Mouse (Mus musculus): ENCODE data around the gene Vmn1r209. TPM values are rescaled to one million over a fixed set of nuclear protein-coding genes. Genes with fewer than 3 reads are reported as not detected.
"Not testable (repeated sequence)": the region's sequence is repeated elsewhere in the genome, so short reads cannot be mapped to it uniquely, and the experiment has no call there.

Vmn1r209 gene
- not detected in 2 replicates for total RNA-seq (2017)

- ATAC-seq (ENCODE audit: extremely low read depth, insufficient number of reproducible peaks, low FRiP score, poor library complexity, severe bottlenecking): not testable (repeated sequence)
Observed at GRCm38 (mm10) chr13:22809582-22809981, at the start of gene Vmn1r209. TSS of gene Vmn1r209 (minus strand) at chr13:22809682.

GRCm38 (mm10) chr13:22857461-22857860, 48.0 kb upstream of the Vmn1r209 start, which contains the start of gene Vmn1r211:
TSS of gene Vmn1r211 (minus strand) at chr13:22857561.
- ATAC-seq (ENCODE audit: extremely low read depth, insufficient number of reproducible peaks, low FRiP score, poor library complexity, severe bottlenecking): no peak

DNA sequence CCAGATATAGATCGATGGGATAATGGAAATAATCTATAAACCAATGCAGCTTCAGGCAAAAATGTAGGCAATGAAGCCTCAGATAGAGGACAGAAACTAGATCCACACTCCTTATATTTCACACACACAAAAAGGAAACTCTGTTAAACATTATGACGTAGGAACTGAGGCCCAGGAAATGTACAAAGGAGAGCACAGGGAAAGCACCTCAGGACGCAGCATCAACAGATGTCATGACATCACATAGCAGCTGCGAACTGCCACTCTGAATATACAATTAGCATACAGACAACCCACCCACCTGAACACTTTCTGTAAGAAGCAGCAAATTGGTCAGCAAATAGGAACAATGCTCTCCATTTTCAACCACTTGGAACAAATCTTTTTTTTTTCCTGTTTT, 45.3 kb upstream of the Vmn1r209 start:
- no peak for ATAC-seq (ENCODE audit: extremely low read depth, insufficient number of reproducible peaks, low FRiP score, poor library complexity, severe bottlenecking)

DNA sequence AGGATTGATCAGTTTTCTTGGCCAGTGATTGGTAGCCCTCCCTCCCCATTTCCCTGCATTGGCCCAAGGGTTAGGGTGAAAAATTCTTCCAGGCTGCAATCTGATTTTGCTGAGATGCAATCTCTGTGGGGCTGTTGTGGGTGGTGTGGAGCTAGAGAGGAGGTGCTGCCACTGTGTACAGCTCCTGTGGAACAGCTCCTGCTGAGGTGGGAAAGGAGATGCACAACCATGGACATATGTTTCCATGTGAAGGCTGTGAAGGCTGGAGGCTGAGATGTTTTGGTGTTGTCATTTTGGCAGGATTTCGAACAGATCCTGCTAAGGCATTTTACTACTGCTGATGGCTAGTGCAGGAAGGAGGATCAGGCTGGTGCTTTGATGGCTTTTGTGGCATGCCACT, 37.3 kb upstream of the Vmn1r209 start:
- no peak for ATAC-seq (ENCODE audit: extremely low read depth, insufficient number of reproducible peaks, low FRiP score, poor library complexity, severe bottlenecking)

- ATAC-seq (ENCODE audit: extremely low read depth, insufficient number of reproducible peaks, low FRiP score, poor library complexity, severe bottlenecking): not testable (repeated sequence)
Observed at GRCm38 (mm10) chr13:22844304-22844703, 34.8 kb upstream of the Vmn1r209 start.

DNA sequence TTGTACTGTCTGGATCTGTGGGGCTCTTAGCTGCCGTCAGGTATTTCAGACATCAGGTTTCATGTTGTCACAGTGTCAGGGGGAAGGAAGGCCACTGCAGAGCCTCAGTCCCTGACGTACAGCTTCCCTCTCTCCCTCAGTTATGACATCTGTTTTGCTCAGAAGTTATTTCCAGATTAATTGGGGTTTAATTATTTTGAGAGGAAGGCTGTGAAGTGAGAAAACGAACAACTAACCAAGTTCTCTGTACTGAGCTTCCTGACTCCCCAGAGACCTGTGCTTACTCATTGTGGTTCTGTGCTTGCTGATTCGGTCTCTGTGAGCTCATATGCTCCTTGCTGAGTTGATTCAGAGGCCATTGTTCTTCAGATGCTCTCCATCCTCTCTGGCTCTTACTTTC, 21.8 kb upstream of the Vmn1r209 start, which contains the start of gene Vmn1r210:
Gene Vmn1r210, minus strand, starts transcription at position 101 of the 400 bp plus-strand sequence.
- ATAC-seq (ENCODE audit: extremely low read depth, insufficient number of reproducible peaks, low FRiP score, poor library complexity, severe bottlenecking): no peak

- not testable (repeated sequence) for ATAC-seq (ENCODE audit: extremely low read depth, insufficient number of reproducible peaks, low FRiP score, poor library complexity, severe bottlenecking)
Observed at GRCm38 (mm10) chr13:22829395-22829794, 19.9 kb upstream of the Vmn1r209 start.

GRCm38 (mm10) chr13:22821601-22822000, 12.1 kb upstream of the Vmn1r209 start:
- not testable (repeated sequence) for ATAC-seq (ENCODE audit: extremely low read depth, insufficient number of reproducible peaks, low FRiP score, poor library complexity, severe bottlenecking)

DNA sequence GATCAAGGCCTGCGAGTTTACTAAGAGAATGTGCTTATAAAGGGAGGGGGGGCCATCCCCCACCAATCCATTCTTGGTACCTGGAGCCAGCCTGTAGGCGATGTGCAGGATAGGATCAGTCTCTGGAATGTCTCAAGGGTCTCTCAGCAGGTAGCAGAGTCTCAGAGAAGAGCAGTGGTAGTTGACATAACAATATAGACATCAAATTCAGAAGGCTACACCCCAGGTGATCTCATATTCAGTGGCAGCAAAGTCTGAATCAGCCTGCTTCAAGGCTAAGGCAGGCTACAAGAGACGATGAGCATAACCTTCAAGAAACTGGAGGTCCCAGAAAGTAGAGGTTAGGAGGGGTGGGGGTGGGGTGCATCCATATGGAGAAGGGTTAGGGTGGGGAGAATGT, 21.4 kb downstream of the Vmn1r209 start:
- ATAC-seq (ENCODE audit: extremely low read depth, insufficient number of reproducible peaks, low FRiP score, poor library complexity, severe bottlenecking): not testable (repeated sequence)

DNA sequence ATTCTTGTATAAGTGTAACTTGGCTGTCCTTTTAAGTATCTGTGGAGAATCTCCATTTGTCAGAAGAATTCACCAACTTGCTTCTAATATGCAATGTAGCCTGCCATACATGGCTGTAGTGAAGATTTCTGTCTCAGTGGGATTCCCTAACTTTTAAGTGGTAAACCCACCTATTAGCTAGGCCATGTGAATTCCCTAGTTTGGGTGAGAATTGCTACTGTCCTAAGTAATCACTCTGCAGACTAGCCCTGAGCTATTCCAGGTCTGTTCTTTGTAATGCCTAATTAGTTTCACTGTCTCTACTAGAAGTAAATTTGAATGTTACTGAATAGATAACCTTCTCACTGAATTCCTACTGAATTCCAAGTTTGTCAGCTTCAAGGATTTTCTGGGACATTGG, 25.3 kb downstream of the Vmn1r209 start:
- ATAC-seq (ENCODE audit: extremely low read depth, insufficient number of reproducible peaks, low FRiP score, poor library complexity, severe bottlenecking): not testable (repeated sequence)

DNA sequence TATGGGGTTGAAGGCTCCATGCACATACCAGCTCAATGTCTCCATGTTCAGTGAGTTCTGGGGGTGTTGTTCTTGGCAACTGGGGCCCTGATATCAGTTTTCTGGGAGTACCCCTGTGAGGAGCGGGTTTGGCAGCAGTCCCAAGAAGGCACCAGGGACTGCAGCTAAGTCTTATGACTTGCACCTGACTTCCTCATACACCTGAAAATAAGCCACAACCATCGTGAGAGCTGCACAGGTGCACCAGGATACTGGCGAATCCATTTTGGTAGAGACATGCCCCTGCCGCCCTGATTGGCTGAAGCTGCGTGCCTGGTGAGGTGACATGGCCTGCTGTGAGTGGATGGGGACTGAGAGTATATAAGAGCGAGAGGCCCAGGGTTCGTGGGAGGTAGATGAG, 32.2 kb downstream of the Vmn1r209 start, which contains the start of gene Vmn1r208:
Gene Vmn1r208, minus strand, starts transcription at position 101 of the 400 bp plus-strand sequence.
- ATAC-seq (ENCODE audit: extremely low read depth, insufficient number of reproducible peaks, low FRiP score, poor library complexity, severe bottlenecking): not testable (repeated sequence)

DNA sequence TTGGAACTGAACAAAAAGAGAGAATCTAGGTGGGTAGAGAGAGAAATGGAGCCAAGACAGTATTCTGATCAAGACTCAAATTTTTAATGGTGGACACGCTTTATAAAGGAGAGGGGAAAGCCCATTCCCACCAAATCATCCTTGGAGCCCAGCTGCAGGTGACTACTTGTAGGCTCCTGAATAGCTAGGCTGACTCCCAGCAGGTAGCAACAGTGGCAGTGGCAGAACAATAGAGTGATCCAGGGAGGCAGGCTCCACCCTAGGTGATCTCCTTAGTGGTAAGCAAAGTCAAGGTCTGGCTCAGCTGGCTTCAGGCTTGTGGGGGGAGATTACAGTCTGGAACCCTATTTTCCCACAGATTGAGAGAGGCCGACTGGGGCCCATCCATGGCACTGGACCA, 37.9 kb downstream of the Vmn1r209 start:
- ATAC-seq (ENCODE audit: extremely low read depth, insufficient number of reproducible peaks, low FRiP score, poor library complexity, severe bottlenecking): not testable (repeated sequence)

Other genes with a start within 250 kb of the Vmn1r209 start
- not detected in 2 replicates for gene Vmn1r205, start 216.7 kb downstream of the Vmn1r209 start, total RNA-seq (2017)
- gene Vmn1r206, start 185.4 kb downstream of the Vmn1r209 start, total RNA-seq (2017): not detected in 2 replicates
- gene Vmn1r207-ps, start 80.1 kb downstream of the Vmn1r209 start, total RNA-seq (2017): 0.12 TPM in 1 of 2 replicates, not detected in the other
- gene Vmn1r208, start 32.3 kb downstream of the Vmn1r209 start, total RNA-seq (2017): 0.12 TPM in 1 of 2 replicates, not detected in the other
- gene Vmn1r210, start 21.7 kb upstream of the Vmn1r209 start, total RNA-seq (2017): not detected in 2 replicates
- gene Vmn1r211, start 47.9 kb upstream of the Vmn1r209 start, total RNA-seq (2017): not detected in 2 replicates
- not detected in 2 replicates for gene Vmn1r212, start 74.5 kb upstream of the Vmn1r209 start, total RNA-seq (2017)
- 0.25 TPM in 1 of 2 replicates, not detected in the other for gene Vmn1r213, start 198.0 kb upstream of the Vmn1r209 start, total RNA-seq (2017)
- gene Vmn1r214, start 220.7 kb upstream of the Vmn1r209 start, total RNA-seq (2017): not detected in 2 replicates